Comparison of ENCODE assay signal across 8 mouse cellular contexts in genomic region chr2:138265356-138266005, GRCm38 (mm10). TPM values are rescaled to one million over a fixed set of nuclear protein-coding genes. Genes with fewer than 3 reads are reported as not detected.
DNase-seq lines count a peak whose midpoint lies in the region; ATAC-seq and TF ChIP-seq lines count a peak whose summit lies in the region.

No protein-coding gene starts in this region.

- no peaks in the 10 kb centered on the region for H3K9me3 ChIP-seq in ES-Bruce4 (replicated peaks; ENCODE audit: control insufficient read depth, insufficient read depth, low read length, poor library complexity, severe bottlenecking)
- no peaks in the 10 kb centered on the region for H3K9me3 ChIP-seq in embryonic facial prominence, embryonic 11.5 days (replicated peaks; ENCODE audit: control insufficient read depth, low read length)
- H3K9me3 ChIP-seq in midbrain, postnatal 0 days (ENCODE audit: low read length): no peaks in the 10 kb centered on the region

- WGBS in embryonic facial prominence, embryonic 11.5 days: 21% methylated on average over 13 of the region's 13 CpGs
- WGBS in midbrain, postnatal 0 days: 43% methylated on average over 13 of the region's 13 CpGs

- no peak for TF ChIP-seq POLR2A in ES-Bruce4 (IDR thresholded peaks at IDR 0.05; ENCODE audit: insufficient read depth, low read length)

- DNase-seq in cerebellum, adult 11 months: no peak
- DNase-seq in embryonic facial prominence, embryonic 11.5 days (ENCODE audit: low spot score): no peak
- peak; percentile 36 to 56 for DNase-seq in kidney, postnatal 36 days
- DNase-seq in midbrain, postnatal 0 days (ENCODE audit: low spot score): no peak
- DNase-seq in layer of hippocampus, adult 18-20 months (ENCODE audit: low spot score in 2 of 2): no peak
- no peak for DNase-seq in spleen, postnatal 4 days (ENCODE audit: low spot score in 2 of 2)

- peak; percentile 43; the same call in 1 of the 2 replicates for ATAC-seq in cerebellum, adult (ENCODE audit: insufficient number of reproducible peaks, low FRiP score, low TSS enrichment)
- ATAC-seq in embryonic facial prominence, embryonic 11.5 days (replicated peaks; ENCODE audit: insufficient number of reproducible peaks, low FRiP score, low TSS enrichment, low read depth): peak; percentile 53; the same call in 1 of the 2 replicates
- no peak for ATAC-seq in midbrain, postnatal 0 days (ENCODE audit: low FRiP score)

- H3K27ac ChIP-seq in ES-Bruce4 (ENCODE audit: insufficient read depth, low read length): peak overlapping the region; percentile 17; the same call in 1 of the 2 replicates
- no peak overlapping the region for H3K27ac ChIP-seq in embryonic facial prominence, embryonic 11.5 days (replicated peaks; ENCODE audit: low read depth, low read length)
- no peak overlapping the region for H3K27ac ChIP-seq in midbrain, postnatal 0 days (ENCODE audit: low read depth, low read length)

- H3K36me3 ChIP-seq in ES-Bruce4 (ENCODE audit: control insufficient read depth, insufficient read depth, low read length, poor library complexity, severe bottlenecking): no peaks in the 10 kb centered on the region
- H3K36me3 ChIP-seq in embryonic facial prominence, embryonic 11.5 days (replicated peaks; ENCODE audit: control insufficient read depth, insufficient read depth, low read depth, low read length): no peaks in the 10 kb centered on the region
- H3K36me3 ChIP-seq in midbrain, postnatal 0 days (ENCODE audit: insufficient read depth, low read length): no peaks in the 10 kb centered on the region

- H3K9ac ChIP-seq in ES-Bruce4 (ENCODE audit: low read depth, poor library complexity, severe bottlenecking): no peak overlapping the region
- H3K9ac ChIP-seq in embryonic facial prominence, embryonic 11.5 days (replicated peaks; ENCODE audit: low read length): no peak overlapping the region
- no peak overlapping the region for H3K9ac ChIP-seq in midbrain, postnatal 0 days (replicated peaks; ENCODE audit: low read length, poor library complexity, severe bottlenecking)

- H3K4me1 ChIP-seq in ES-Bruce4 (ENCODE audit: control insufficient read depth, insufficient read depth, low read length): peaks cover 5% of the 10 kb centered on the region
- H3K4me1 ChIP-seq in embryonic facial prominence, embryonic 11.5 days (ENCODE audit: control insufficient read depth, insufficient read depth, low read length): peaks cover 3% of the 10 kb centered on the region; the same call in 1 of the 2 replicates
- peaks cover 13% of the 10 kb centered on the region; the same call in 1 of the 2 replicates for H3K4me1 ChIP-seq in midbrain, postnatal 0 days (ENCODE audit: insufficient read depth, low read length)

- H3K27me3 ChIP-seq in ES-Bruce4 (ENCODE audit: control insufficient read depth, insufficient read depth, low read length, poor library complexity, severe bottlenecking): no peaks in the 10 kb centered on the region
- H3K27me3 ChIP-seq in embryonic facial prominence, embryonic 11.5 days (ENCODE audit: control insufficient read depth, insufficient read depth, low read length): no peaks in the 10 kb centered on the region
- H3K27me3 ChIP-seq in midbrain, postnatal 0 days (ENCODE audit: insufficient read depth, low read length): no peaks in the 10 kb centered on the region

- H3K4me3 ChIP-seq in ES-Bruce4 (ENCODE audit: low read depth, low read length): no peak overlapping the region
- no peak overlapping the region for H3K4me3 ChIP-seq in embryonic facial prominence, embryonic 11.5 days (ENCODE audit: low read depth, low read length)
- no peak overlapping the region for H3K4me3 ChIP-seq in midbrain, postnatal 0 days (ENCODE audit: low read depth, low read length)

- peak; percentile 78 for TF ChIP-seq EP300 in ES-Bruce4 (IDR thresholded peaks at IDR 0.05; ENCODE audit: insufficient read depth, low read depth, low read length)

- no peak overlapping the region for H3K4me2 ChIP-seq in embryonic facial prominence, embryonic 11.5 days (ENCODE audit: low read depth, low read length)
- peak overlapping the region; percentile 23; the same call in 1 of the 2 replicates for H3K4me2 ChIP-seq in midbrain, postnatal 0 days (ENCODE audit: low read depth, low read length, poor library complexity, severe bottlenecking)

- TF ChIP-seq CTCF in ES-Bruce4 (IDR thresholded peaks at IDR 0.05; ENCODE audit: low read depth, low read length): no peak
- TF ChIP-seq CTCF in midbrain, postnatal 0 days (IDR thresholded peaks at IDR 0.05): no peak

RNA-seq across cellular contexts. Expression of gene Btbd3, which starts 9.1 kb away (rescaled TPM):
- polyA plus RNA-seq in ES-Bruce4 (2011; ENCODE audit: insufficient read depth, insufficient read length, low read depth, missing spikeins): 12.3 and 13.6 TPM in 2 replicates
- 20.3 and 22.6 TPM in 2 replicates for polyA plus RNA-seq in embryonic facial prominence, embryonic 11.5 days (2014; fragmentation: Nextera tagmentation; extraction: Ambion mirVana)
- 60.1 and 73.3 TPM in 2 replicates for total RNA-seq in midbrain, postnatal 0 days (2014; rRNA removed)
- polyA plus RNA-seq in midbrain, postnatal 0 days (2015; fragmentation: Nextera tagmentation; extraction: Ambion mirVana): 36.9 and 37.0 TPM in 2 replicates
- total RNA-seq in layer of hippocampus, adult 18-20 months (2021): 100 to 1,000 TPM; 186 to 197 TPM

Comparison
In these comparisons a context has a peak if more than half of its experiments do, and no peak if none do; other contexts are left out.
1. DNase-seq: peak in kidney, postnatal 36 days (2 of 2); none in cerebellum, adult 11 months (single experiment), embryonic facial prominence, embryonic 11.5 days (single experiment), midbrain, postnatal 0 days (single experiment), layer of hippocampus, adult 18-20 months (0 of 2) and spleen, postnatal 4 days (0 of 2).